Mouse (Mus musculus) layer of hippocampus, postnatal 36 days (tissue): ENCODE measurements around the gene Tmem210. TPM values are rescaled to one million over a fixed set of nuclear protein-coding genes. Genes with fewer than 3 reads are reported as not detected.
A peak's percentile ranks its signal among the peaks of the same experiment; 100 is the strongest.

Experiments used
- DNase-seq, 2 experiments: peaks; one replicate each; pipeline ENCODE4 v3.0.0; 2022
- total RNA-seq, 2 experiments: library from RNA; stranded (reverse); gene quantifications; 2 replicates each; pipeline ENCODE4 v1.2.3; 2021

Gene Tmem210
- total RNA-seq, 2 experiments from 2014 or later = not detected

DNA sequence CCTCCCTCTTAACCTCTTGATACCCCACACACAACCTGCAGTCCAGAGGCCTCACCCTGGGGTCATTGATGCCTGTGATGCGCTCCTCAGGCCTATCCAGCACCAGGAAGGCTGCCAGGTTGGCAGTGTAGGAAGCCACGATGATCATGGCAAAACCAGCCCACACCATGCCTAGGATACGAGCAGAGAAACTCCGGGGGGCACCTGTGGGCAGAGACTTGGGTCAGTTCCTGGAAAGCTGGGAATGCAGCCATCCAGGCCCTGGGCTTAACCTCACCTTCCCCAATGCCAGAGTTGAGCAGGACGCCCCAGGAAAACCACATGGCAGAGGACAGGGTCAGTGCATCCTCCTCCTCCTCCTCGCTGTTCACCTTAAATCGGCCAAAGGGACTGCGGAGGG lies 9.1 kb downstream of the Tmem210 start:
- no peak for DNase-seq

DNA sequence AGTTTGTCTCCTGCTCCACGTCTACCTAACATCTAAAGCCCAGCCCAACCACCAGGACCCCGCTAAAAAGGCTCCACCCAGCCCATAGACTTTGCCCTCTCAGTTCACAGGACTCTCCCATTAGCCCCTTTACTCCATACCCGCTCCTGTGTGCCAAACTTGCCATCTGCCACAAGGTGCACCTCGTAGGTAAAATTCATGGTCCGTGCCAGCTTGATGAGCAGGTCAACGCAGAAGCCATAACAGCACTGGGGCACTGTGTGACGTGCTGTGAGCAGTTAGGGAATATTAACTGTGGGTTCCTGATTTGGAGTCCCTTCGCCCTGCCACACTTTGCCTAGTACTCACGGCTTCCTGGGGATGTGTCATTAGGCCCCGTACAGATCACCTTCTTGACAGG lies 10.1 kb downstream of the Tmem210 start:
- no peak for DNase-seq

DNA sequence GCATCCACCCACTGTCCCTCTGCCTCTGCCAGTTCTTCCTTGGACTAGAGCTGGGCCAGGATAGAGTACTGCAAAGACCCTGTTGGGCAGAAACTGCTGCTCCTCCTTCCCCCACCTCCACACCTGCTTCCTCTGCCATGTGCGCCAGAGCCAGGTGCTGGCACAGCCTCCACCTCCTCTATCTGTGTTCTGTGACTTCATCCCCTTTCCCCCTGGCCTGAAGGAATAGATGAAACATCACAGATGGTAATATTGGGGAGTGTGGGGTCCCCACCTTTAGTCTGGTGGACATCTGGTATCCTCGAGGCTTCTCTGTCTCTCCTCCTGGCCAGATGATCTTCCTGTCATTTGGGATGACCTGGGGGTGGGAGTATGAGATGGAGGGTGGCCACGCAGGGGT lies 15.5 kb downstream of the Tmem210 start:
- no peak for DNase-seq

DNA sequence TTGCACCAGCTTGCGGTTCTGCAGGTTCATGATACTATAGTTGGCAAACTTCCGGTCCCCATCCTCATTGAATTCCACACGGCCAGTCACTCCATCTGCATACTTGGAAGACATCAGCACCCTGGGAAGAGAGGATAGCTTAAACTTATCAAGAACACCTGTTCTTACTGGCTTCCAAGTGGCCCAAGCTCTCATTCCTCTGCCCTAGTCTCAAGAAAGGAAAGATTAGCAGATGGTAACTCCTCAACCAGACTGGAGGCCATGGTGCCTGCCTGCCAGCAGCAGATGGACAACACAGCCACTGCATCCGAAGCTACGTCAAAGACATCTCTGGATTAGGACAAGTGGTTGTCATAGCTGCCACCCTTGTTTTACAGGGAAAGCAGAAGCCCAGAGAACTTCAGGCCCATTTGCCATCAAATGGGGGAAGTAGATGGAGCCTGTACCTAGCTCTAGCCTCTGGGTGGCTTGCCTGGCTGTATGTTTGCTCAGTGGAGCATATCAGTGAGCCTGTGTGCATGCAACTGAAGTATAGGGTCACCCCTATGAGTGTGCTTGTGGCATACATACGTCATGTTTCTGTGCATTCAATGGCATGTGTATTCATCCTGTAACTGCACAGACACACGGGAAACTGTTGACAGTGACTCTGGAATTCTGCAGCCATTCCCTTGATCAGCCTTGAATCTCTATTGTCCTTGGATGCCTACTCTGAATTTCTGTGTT lies 16.1 kb downstream of the Tmem210 start:
- DNase-seq = no peak

DNA sequence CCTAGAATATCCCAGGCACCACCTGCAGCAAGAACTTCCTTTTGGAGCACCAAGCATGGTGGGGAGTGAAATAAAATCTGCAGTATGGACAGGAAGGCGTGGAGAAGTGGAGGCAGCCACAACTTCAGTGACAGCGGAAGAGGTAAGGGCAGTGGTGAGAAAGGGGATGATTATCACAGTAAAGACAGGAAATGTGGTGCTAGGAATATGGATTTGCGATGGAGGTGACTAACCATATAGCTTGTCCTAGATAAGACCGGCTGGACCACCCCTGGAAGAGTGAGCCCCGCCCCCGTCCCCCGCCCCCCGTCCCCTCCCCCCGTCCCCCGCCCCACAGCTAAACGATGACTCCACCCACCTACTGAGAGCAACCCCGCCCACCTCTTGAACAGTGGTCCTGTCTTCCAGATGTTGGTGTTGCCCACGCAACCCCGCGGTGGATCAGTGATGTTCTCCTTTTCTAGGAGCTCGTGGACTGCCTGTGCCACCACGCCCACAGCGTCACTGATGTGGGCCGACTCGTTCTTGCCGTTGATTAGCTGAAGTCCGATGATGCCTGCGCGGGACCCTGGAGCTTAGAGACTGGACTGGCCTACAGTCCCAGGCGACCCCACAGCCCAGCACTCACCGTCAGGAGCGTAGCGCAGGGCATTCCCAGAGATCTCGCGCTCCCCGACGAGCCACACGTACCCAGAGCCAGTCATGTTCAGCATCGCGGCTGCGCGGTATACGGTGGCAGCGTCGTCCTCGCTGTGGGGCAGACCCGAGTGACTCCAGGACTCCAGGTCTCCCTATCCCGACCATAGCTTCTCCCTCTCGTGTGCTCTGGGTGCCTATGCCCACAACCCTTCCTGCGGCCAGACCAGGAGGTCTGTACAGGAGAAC lies 17.0 kb downstream of the Tmem210 start:
- no peak for DNase-seq

DNA sequence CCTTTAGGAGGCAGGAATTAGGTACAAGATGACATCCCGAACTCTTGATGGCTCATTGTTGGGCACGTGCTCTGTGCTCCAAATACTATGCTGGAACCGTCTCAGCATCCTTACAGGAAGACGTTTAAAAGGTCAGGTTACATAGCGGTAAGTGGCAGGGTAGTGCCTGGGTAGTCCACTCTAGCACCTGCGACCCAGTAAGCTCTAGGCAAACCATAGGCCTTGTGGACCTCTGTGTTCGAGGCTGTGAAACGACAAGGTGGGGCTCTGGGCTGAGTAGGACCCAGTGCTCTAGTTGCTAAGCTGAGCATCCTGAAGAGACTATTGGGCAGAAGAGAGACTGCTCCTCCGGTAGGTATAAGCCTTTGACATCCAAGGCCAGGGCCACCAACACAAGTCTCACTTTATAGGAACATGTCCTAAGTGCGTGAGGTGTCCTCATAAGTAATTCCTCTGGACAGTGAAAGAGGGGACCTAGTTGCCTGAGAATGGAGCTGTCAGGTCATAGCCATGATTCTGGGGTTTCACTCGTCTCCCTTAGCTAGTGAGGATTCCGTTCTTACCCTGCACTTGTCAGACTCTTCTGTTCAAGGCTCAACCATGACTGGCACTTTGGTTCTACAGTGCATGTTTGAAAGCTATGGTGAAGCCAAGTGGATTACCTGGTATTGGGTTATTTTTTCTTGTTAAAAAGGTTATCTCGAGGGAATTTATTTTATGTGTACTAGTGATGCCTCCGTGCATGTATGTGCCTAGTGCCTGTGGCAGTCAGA lies 17.8 kb downstream of the Tmem210 start:
- no peak for DNase-seq

DNA sequence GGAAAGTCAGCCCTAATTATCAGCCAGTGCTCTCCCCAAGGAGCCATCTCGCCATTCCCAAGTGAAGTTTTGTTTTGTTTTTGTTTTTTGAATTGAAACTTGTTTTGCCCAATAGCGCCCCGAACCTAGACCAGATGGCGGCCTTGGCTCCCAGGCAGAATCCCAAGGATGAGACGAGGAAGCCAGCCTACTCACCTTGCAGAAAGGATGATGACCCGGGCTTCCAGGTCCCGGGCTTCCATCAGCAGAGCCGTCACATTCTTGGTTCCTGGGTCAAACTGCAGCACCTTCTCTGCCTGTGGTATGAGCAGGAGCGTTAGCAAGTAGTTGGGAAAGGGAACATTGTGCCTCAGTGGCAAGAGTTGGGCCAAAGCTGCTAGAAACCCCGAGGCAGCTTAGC lies 22.2 kb downstream of the Tmem210 start:
- DNase-seq = no peak

DNA sequence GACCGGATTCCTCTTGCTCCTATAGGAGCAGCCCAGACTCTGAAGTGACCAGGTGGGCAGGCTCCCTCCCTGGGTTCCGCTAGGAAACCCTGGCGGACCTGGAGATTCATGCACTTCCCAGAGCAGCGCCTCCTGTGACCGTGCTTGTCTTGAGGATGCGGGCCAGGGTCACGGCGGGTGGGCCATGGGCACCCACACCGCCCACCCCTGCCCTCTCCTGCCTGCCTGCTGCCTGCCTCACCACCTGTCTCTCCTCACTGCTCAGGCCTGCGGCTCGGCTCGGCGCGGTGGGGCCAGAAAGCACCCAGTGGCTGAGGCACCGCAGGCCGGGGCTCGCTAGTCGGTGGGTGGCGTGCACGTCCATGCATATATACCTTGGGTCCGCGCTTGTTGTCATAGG lies 23.0 kb downstream of the Tmem210 start:
- DNase-seq = no peak

DNA sequence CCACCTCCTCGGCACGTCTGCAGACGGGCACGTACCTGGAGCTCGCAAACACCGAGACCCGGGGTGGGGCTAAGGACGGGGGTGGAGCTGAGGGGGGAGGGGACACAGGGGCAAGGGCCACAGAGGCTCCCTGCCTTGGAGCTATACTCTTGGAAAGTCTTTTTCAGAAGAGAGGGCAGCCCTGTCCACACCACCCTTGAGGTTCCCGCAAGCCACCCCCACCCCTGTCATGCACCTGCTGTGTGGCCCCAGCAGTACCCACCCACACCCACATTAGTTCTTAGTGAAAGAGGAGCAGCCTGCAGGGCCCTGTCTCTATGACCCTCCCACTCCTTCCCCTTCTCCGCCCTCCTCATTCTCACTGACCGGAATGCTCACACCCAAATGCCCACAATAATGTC lies 23.5 kb downstream of the Tmem210 start:
- DNase-seq = no peak

DNA sequence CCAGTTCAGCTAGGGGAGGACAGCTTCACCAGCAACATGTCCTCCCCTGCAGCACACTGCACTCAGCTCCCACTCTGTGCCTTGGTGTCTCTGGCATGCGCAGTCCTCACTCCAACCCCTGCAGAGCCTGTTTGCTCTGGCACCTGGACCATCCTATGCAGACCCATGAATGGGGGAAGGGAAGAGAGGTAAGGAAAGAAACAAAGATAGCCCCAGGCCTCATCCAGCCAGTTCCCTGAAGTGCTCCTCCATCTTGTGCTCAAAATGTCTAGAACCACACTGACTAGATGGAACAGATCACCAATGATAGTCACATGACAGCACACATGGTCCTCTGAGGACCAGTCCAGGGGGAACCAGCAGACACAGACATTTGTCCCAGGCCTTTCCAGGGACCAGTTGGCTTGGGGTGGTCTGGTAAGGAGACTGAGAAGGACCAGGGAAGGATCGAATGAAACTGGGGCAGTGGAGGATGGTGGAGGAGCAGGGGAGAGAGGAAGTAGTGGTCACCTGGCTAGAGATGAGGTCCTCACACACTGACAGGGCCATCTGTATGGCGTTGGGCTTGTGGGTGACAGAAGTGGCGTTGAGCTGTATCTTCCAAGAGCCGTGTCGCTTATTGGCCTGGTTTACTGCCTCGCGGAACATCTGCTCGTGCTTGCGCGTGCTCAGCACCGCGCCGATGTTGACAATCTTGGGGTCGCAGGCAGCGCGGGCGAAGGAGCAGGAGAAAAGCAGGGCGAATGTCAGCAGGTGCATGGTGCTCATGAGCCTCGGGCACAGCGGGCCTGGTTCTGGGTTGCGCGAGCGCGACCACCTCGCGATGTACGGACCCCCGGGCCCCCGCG lies 30.4 kb downstream of the Tmem210 start:
- peak; percentile 51 to 67 for DNase-seq

DNA sequence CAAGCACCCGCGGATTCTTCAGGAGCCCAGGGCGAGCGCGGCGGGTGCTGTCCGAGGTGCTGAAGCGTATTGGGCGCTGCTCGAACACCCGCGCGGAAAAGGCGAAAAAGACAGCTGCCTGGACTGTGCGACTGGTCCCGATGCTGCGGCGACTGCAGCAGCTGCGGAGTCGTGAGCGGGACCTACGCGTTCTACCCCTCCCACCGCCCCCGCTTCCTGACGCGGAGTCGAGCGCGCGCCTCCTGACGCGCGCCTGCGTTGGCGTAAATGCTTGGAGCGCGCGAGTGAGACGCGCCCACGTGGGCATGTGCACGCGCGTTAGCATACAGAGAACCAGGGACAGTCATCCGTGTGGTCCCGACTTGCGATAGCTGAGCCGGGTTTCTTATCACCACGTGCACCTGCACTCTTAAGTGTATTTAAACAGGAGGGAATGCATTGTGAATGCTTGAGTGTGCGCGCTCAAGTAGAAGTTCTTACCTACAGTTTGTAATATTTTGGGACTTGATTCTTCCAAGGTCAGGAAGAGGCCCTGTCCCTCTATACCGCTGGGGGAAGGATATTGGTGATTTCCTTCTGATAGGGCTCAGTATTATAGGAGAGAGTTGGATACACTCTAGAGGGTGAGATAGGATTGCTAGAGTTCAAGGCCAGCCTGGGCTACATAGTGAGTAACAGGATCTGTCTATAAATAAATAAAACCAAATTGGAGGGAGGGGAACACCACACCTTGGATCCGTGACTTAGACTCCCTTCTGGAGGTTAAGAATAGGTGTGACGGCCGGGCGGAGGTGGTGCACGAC lies 31.2 kb downstream of the Tmem210 start, which contains the start of gene Grin1:
Gene Grin1 (minus strand): TSS at position 217 of the 803 bp plus-strand sequence.
- DNase-seq = peak; percentile 86 to 88

DNA sequence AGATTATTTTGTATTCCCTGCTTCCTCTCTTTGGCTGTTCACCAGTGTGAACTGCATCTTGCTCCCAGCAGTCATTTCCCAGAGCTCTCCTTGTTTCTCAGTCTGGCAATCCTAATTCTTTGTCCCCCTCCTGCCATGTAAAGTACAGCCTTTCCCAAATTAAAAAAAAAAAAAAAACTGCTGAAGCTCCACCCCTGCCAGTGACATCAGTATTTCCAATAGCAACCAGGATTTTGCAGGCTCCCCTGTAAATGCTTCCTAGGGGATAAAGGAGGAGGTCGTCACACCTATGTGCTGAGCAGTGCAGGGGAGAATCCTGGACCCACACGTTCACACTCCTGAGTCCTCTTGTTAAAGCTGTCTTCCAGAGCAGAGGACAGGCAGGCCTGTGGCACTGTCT lies 32.1 kb downstream of the Tmem210 start:
- DNase-seq = no peak

DNA sequence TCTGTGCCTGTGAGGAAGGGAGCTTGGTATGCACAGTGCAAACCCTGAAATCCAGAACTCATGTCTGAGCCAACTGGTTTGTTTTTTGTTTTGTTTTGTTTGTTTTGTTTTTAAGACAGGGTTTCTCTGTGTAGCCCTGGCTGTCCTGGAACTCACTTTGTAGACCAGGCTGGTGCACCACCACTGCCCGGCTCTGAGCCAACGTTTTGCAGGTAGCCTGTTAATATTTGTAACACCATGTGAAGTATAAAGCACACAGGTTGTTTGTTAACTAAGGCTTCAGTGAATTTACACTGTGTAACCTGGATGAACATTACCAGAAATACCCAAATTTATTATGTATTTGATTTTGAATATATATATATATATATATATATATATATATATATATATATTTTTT lies 38.1 kb downstream of the Tmem210 start:
- DNase-seq = no peak

DNA sequence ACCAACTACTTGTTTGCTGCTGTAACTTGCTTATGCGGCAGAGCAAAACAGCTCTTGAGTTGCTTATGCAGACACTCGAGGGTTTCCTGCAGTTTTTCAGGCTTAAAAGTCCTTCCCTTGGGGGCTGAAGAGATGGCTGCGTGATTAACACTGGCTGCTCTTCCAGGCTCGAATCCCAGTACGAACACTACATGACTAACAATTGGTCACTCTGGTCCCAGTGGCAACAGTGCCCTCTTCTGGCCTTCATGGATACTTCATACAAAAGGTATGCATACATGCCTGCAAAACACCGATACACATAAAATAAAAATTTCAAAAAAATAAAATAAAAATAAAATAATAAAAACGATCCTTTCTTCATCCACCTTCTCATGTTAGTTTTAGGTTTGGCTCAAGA lies 40.5 kb downstream of the Tmem210 start:
- no peak for DNase-seq

DNA sequence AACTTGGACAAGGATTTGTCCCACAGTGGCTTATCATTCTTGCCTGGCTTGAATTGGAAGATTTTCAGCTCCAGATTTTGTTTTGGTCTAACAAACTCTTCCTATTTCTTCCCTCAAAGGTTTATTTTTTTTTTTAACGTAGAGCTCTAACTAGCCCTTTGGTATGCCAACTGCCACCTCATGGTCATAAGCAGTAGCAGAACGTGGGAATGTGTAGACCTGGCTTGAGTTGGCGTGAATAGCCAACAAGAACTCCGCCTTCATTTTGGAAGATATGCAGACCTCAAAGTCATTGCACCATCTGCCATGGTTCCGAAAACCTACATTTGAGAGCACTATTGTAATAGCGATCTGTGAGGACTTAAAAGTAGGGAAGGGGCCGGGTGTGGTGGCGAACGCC lies 43.5 kb downstream of the Tmem210 start:
- DNase-seq = no peak

DNA sequence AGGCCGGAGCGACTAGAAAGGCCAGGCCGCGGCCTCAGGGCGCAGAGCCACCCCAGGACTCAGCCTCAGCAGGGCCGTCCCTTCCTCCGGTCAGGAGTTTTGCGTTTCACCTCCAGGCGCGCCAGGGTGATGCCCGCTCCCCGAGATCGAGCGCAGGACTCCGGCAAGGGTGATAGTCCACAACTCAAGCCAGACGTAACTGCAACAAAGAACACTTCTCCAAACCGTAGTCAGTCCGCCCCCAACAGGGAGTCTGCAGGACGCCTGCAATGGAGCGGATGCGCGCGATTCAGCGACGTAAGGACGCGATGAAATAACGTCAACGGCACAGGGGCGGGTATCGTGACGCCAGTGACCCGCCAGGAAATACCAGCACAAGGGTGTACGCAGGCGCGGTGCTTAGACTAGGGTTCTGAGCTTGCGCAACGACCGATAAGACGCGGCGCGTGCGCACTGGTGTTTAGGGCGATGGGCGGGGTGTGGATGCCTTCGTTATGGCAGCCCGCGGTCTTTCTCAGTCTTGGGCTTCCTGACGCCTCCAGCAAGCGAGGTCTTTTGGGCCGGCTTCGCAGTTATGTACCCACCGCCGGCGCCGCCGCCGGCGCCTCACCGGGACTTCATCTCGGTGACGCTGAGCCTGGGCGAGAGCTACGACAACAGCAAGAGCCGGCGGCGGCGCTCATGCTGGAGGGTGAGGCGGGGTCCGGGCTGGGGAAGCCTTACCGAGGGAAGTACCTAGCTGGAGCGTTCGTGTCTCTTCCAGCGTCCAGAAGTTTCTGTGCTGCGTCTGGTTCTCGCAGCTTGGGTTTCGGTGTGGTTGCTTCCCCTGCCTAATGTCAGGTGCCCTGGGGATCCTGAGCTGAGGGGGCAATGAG lies 44.6 kb downstream of the Tmem210 start, which contains the start of gene Man1b1:
Gene Man1b1 (plus strand): TSS at position 53 of the 875 bp plus-strand sequence.
- DNase-seq = peak; percentile 100

DNA sequence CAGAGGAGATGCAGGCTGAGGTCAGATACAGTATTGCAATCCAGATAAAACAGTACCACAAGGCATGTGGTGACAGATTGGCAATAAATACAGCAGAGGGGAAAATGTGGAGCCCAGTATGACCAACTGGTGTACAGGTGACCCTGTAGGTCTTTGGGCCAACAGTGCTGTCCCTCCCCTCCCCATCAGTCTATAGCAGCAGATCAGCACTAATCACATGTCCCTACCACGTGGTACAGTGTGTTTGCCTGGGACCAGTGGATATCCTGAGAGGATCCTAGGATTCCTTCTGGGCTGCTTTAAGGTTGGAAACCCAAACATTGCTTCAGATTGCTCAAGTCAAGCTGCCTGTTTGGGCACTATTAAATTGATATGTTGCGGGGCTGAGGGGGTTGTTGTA lies 45.6 kb downstream of the Tmem210 start:
- no peak for DNase-seq

DNA sequence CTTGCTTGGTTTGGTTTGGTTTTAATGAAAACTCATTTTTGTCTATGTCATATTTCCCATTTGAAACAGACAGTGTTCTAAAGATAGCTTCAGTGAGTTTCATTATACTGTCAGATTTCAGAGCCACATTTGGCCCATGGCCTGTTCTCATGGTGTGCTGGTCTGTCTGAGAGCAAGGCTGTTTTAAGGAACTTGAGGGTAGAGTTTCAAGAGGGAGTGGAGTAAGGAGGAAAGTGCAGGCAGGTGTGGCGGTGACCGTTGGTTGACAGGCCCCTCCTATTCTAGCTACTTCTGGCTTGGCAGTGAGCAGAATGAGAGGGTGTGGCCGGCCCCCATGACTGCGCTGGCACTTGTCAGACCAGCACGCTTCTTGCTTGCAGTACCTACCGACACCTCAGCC lies 50.4 kb downstream of the Tmem210 start:
- no peak for DNase-seq
